Mouse (Mus musculus) layer of hippocampus, adult 18-20 months (tissue): ENCODE results near the gene Cdc42bpg. TPM values are rescaled to one million over a fixed set of nuclear protein-coding genes. Genes with fewer than 3 reads are reported as not detected.
"Not testable (repeated sequence)": the region's sequence is repeated elsewhere in the genome, so short reads cannot be mapped to it uniquely, and the experiment has no call there.

Experiments
- DNase-seq, 2 experiments: peaks; one replicate each; pipeline ENCODE4 v3.0.0; 2022; ENCODE audit warnings: low spot score in 2 of 2
- total RNA-seq, 2 experiments: library from RNA; stranded (reverse); gene quantifications; 2 replicates each; pipeline ENCODE4 v1.2.3; 2021

Cdc42bpg gene
- total RNA-seq, 2 experiments from 2014 or later: 4.8 to 5.6 TPM

GRCm38 (mm10) chr19:6276426-6277421 is 29.5 kb upstream of the Cdc42bpg start, which contains the start of gene Ehd1:
TSS of gene Ehd1 (plus strand) at chr19:6276725.
- DNase-seq: peak; percentile 96 to 98

- DNase-seq: no peak
Observed at GRCm38 (mm10) chr19:6277661-6278438, 28.4 kb upstream of the Cdc42bpg start.

GRCm38 (mm10) chr19:6278439-6279073 is 27.7 kb upstream of the Cdc42bpg start:
- DNase-seq: no peak

GRCm38 (mm10) chr19:6279481-6280144 is 26.6 kb upstream of the Cdc42bpg start:
- no peak for DNase-seq

- no peak for DNase-seq
Observed at GRCm38 (mm10) chr19:6280554-6280953, 25.7 kb upstream of the Cdc42bpg start.

GRCm38 (mm10) chr19:6281122-6282020 is 24.9 kb upstream of the Cdc42bpg start:
- no peak for DNase-seq

GRCm38 (mm10) chr19:6283001-6283400 is 23.3 kb upstream of the Cdc42bpg start:
- DNase-seq: no peak

GRCm38 (mm10) chr19:6284502-6284901 is 21.8 kb upstream of the Cdc42bpg start:
- DNase-seq: no peak

GRCm38 (mm10) chr19:6285226-6285625 is 21.0 kb upstream of the Cdc42bpg start:
- no peak for DNase-seq

GRCm38 (mm10) chr19:6285632-6286433 is 20.4 kb upstream of the Cdc42bpg start:
- DNase-seq: no peak

- DNase-seq: peak; percentile 65 to 83
Observed at GRCm38 (mm10) chr19:6286434-6287401, 19.5 kb upstream of the Cdc42bpg start.

- no peak for DNase-seq
Observed at GRCm38 (mm10) chr19:6288236-6288894, 17.9 kb upstream of the Cdc42bpg start.

GRCm38 (mm10) chr19:6289696-6290238 is 16.5 kb upstream of the Cdc42bpg start:
- no peak for DNase-seq

- not testable (repeated sequence) for DNase-seq
Observed at GRCm38 (mm10) chr19:6290720-6291116, 15.5 kb upstream of the Cdc42bpg start.

GRCm38 (mm10) chr19:6291117-6291781 is 15.0 kb upstream of the Cdc42bpg start:
- DNase-seq: no peak

- no peak for DNase-seq
Observed at GRCm38 (mm10) chr19:6292262-6292661, 14.0 kb upstream of the Cdc42bpg start.
